Mouse (Mus musculus) liver, embryonic 16.5 days (tissue): ENCODE data around the gene Slit3. TPM values are rescaled to one million over a fixed set of nuclear protein-coding genes. Genes with fewer than 3 reads are reported as not detected.

Experiments
- ATAC-seq: fragments of 200-750 bp; cut with Nextera tagmentation; 2 replicates; pipeline ENCODE4 v1.8.0; 2017; ENCODE audit warnings: low read depth, mild to moderate bottlenecking, moderate number of reproducible peaks, moderate library complexity
- H3K27ac ChIP-seq: fragments of 300-500 bp; sonication (generic); 2 replicates; pipeline ENCODE4 v1.5.1; 2014; ENCODE audit warnings: mild to moderate bottlenecking, low read length
- H3K27me3 ChIP-seq: fragments of 300-500 bp; sonication (generic); 2 replicates; pipeline ENCODE4 v1.6.1; 2014; ENCODE audit warnings: low read depth, low read length, mixed read lengths; ENCODE audit not compliant: control insufficient read depth, insufficient read depth
- H3K36me3 ChIP-seq: fragments of 300-500 bp; sonication (generic); 2 replicates; pipeline ENCODE4 v1.6.1; 2014; ENCODE audit warnings: mild to moderate bottlenecking; ENCODE audit not compliant: control insufficient read depth, insufficient read depth
- H3K4me1 ChIP-seq: fragments of 300-500 bp; sonication (generic); 2 replicates; pipeline ENCODE4 v1.6.1; 2014; ENCODE audit warnings: low read depth, low read length, mixed read lengths; ENCODE audit not compliant: control insufficient read depth
- H3K4me2 ChIP-seq: fragments of 300-500 bp; sonication (generic); 2 replicates; pipeline ENCODE4 v1.6.1; 2014; ENCODE audit warnings: low read depth, low read length, mixed read lengths
- H3K4me3 ChIP-seq: fragments of 300-500 bp; sonication (generic); 2 replicates; pipeline ENCODE4 v1.5.1; 2014; ENCODE audit warnings: low read depth, mild to moderate bottlenecking, low read length
- H3K9ac ChIP-seq: fragments of 300-500 bp; sonication (generic); 2 replicates; pipeline ENCODE4 v1.6.1; 2014; ENCODE audit warnings: low read depth, low read length
- H3K9me3 ChIP-seq: fragments of 300-500 bp; sonication (generic); replicated peaks from 2 replicates; pipeline ENCODE4 v1.6.1; 2016; ENCODE audit warnings: low read length; ENCODE audit not compliant: control insufficient read depth
- WGBS: fragments of 180-500 bp; shearing (Covaris S2); extraction: QIAGEN DNeasy Blood & Tissue Kit; methylation state at CpG from one replicate; pipeline ENCODE4 v1.1.7; 2014; ENCODE audit not compliant: insufficient replicate concordance; 5-methylcytosine and 5-hydroxymethylcytosine counted together
- polyA plus RNA-seq: library from polyadenylated mRNA; unstranded; fragments of >200 nt; fragmentation: Nextera tagmentation; extraction: Ambion mirVana; gene quantifications from 2 replicates; pipeline ENCODE4 v1.2.1, GENCODE M21; 2015

The Slit3 gene
- polyA plus RNA-seq, 1 experiment from 2014 or later, result 0.22 TPM

DNA sequence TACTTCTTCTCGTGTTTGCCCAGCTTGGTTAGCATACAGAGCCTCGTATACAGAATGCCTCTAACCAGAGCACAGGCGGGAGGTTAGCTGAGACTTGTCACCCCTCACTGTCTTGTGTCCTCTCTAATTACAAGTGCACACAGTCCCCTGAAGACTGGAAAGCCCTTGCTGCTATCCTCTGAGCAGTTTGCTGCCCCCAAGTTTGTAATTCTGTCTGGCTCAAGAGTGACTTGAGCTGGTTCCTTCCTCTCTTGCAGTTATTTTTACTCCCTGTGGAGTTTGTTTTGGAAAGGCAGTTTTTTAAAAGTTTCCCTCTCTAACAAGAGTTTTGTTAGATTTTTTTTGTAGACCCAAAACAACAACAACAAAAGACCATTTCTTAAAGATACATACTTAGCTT, 285.0 kb downstream of the Slit3 start:
- no peak for ATAC-seq
- no peak overlapping the region for H3K4me2 ChIP-seq
- H3K4me1 ChIP-seq, result no peaks in the 10 kb centered on the region
- no peak overlapping the region for H3K4me3 ChIP-seq
- no peaks in the 10 kb centered on the region for H3K27me3 ChIP-seq
- H3K27ac ChIP-seq, result no peak overlapping the region
- WGBS, result 37% methylated on average over 3 of the region's 3 CpGs
- no peaks in the 10 kb centered on the region for H3K36me3 ChIP-seq
- no peaks in the 10 kb centered on the region for H3K9me3 ChIP-seq
- no peak overlapping the region for H3K9ac ChIP-seq

DNA sequence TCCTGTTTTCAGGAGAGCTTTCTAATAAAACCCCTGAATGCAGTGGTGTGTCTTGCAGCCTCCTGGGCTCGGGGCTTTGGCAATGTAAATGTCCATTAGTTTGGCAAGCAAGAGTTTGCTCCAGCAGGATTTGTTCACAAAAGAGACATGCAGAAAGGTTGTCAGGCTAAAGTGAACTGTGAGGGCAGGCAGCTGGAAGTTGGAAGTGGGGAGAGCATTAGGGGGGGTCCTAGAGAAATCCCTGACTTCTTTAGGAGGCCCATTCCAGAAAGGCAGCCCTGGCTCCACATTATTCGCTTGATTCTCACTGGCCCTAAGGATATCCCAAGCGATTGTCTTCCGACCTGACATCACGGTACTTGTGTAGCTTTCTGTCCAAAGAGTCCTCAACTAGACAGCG, 285.5 kb downstream of the Slit3 start:
- ATAC-seq, result no peak
- Histone ChIP-seq H3K9me3 (no peaks in the 10 kb centered on the region), H3K4me1 (no peaks in the 10 kb centered on the region), H3K27ac (no peak overlapping the region), H3K4me3 (no peak overlapping the region), H3K36me3 (no peaks in the 10 kb centered on the region), H3K9ac (no peak overlapping the region), H3K27me3 (no peaks in the 10 kb centered on the region), H3K4me2 (no peak overlapping the region)
- 62% methylated on average over 6 of the region's 6 CpGs for WGBS

DNA sequence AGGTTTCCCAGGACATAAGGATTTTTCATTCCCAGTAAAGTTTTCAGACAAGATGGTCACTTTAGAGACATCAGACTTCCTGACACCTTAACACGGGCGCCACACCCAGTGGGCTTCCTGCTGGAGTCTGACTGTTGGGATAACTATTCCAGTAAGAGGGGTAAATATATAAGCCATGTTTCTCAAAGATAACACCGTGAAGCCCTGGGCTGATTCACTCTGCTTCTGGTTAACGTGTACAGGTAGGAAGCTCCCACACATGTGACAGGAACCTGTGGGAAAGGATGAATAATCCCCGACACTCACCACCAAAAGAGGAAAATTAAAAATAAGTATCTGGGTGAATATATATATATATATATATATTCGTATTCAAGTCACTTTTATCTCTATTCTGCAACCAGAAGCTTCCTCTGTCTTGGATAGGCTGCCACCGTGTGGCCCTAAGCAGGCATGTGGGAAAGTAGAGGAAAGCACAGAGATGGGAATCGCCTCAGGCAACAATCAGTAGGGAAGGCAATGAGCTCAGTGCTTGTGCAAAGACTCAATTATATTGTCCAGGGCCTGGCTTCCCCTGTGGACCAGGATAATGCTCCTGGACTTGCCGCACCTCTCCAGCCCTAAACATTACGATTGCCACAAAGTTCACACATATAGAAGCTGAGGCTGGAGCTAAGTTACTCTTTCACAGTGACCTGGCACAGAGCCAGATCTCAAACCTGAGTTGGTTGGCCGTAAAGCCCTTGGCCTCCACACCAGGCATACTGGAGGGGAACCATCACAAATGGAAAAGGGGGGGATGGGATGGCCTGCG, 286.5 kb downstream of the Slit3 start:
- no peak overlapping the region for H3K27ac ChIP-seq
- H3K4me3 ChIP-seq, result no peak overlapping the region
- 38% methylated on average over 12 of the region's 12 CpGs for WGBS
- no peak overlapping the region for H3K9ac ChIP-seq
- H3K36me3 ChIP-seq, result no peaks in the 10 kb centered on the region
- H3K4me1 ChIP-seq, result no peaks in the 10 kb centered on the region
- H3K4me2 ChIP-seq, result no peak overlapping the region
- H3K27me3 ChIP-seq, result no peaks in the 10 kb centered on the region
- no peak for ATAC-seq
- H3K9me3 ChIP-seq, result no peaks in the 10 kb centered on the region

DNA sequence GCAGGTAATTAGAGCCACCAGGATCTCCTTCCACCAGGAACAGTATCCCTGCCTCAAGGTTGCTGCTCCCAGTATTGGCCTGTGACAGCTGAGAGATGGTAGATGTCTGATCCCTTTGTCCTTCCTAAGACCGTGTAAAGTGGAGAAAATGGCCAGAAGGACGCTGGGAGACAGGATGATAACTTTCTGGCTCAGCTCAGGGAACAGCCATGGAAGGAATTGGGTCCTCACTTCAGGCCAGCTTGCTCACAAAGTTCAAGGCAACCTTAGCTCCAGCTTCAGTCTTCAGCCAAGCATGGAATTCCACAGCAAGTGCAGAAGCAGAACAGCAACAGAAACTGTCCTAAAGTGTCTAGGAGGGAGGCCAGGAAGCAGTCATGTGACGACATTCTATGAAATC, 289.4 kb downstream of the Slit3 start:
- no peak overlapping the region for H3K4me3 ChIP-seq
- H3K4me2 ChIP-seq, result no peak overlapping the region
- H3K9ac ChIP-seq, result no peak overlapping the region
- no peaks in the 10 kb centered on the region for H3K4me1 ChIP-seq
- no peaks in the 10 kb centered on the region for H3K27me3 ChIP-seq
- no peak overlapping the region for H3K27ac ChIP-seq
- no peaks in the 10 kb centered on the region for H3K9me3 ChIP-seq
- 52% methylated on average over 3 of the region's 3 CpGs for WGBS
- H3K36me3 ChIP-seq, result no peaks in the 10 kb centered on the region
- ATAC-seq, result no peak

DNA sequence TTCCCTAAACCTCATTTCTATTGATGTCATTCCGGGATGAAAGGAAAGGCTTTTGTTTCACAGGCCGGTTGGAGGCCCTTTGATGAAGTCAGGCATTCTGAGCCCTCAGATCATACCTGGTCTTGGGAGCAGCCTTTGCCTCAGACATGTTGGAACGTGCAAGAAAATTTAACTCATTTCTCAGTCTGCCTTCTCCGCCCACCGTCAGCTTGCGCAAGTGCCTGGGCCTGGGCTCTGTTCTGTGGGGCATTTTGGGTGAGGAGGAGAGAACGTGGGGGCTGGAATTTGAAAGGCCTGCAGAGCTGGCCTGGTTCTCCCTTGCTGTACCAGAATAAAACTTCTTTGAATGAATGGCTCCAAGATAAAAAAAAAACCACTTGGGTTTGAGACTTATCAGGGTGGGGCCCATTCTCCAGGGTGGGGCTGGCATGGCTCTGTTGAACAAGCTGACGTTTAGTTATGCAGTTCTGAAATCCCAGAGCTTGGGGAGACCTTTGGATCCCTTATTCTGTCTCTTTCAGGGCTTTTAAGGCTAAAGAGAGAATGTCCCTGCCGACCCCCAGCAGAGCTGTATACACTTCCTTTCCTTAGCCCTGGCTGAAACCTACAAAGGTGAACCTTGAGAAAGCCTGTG, 294.9 kb downstream of the Slit3 start:
- Histone ChIP-seq H3K4me1 (no peaks in the 10 kb centered on the region), H3K4me3 (no peak overlapping the region), H3K27ac (no peak overlapping the region), H3K27me3 (no peaks in the 10 kb centered on the region), H3K9me3 (no peaks in the 10 kb centered on the region), H3K9ac (no peak overlapping the region), H3K4me2 (no peak overlapping the region), H3K36me3 (no peaks in the 10 kb centered on the region)
- 57% methylated on average over 9 of the region's 9 CpGs for WGBS
- no peak for ATAC-seq

GRCm38 (mm10) chr11:35416402-35417093, 295.5 kb downstream of the Slit3 start:
- H3K4me1 ChIP-seq, result no peaks in the 10 kb centered on the region
- H3K4me3 ChIP-seq, result no peak overlapping the region
- H3K27me3 ChIP-seq, result no peaks in the 10 kb centered on the region
- H3K9ac ChIP-seq, result no peak overlapping the region
- H3K36me3 ChIP-seq, result no peaks in the 10 kb centered on the region
- 71% methylated on average over 14 of the region's 14 CpGs for WGBS
- H3K9me3 ChIP-seq, result no peaks in the 10 kb centered on the region
- H3K4me2 ChIP-seq, result no peak overlapping the region
- no peak overlapping the region for H3K27ac ChIP-seq
- ATAC-seq, result no peak

DNA sequence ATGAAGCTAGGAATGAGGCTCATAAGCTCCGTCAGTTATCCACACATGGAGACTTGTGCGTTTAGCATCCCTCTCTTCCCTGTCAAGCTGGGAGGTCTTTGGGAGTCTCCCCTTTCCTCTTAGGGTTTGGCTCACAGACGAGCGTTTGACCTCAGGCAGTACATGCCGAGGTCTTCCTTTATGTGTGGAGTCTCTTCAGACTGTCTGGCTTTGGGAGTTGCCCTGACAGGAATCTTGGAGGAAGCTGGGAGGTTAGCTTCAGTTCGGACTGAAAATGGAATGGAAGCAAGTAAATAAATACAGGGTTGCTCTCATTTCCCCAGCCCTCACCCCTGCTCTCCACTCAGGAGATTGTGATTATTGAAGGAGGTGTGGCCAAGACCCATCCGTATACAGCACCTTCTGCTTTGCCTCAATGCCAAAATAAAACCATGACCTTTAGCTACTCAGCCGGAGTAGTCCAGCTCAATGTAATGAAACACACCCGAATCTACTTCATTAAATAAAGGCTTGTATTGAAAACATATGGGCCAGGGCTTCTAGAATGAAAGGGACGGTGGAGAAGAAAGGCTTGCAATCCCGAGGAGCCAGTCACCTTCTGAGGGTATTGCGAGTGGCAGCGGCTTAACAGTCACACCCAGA, 297.0 kb downstream of the Slit3 start:
- no peak overlapping the region for H3K27ac ChIP-seq

DNA sequence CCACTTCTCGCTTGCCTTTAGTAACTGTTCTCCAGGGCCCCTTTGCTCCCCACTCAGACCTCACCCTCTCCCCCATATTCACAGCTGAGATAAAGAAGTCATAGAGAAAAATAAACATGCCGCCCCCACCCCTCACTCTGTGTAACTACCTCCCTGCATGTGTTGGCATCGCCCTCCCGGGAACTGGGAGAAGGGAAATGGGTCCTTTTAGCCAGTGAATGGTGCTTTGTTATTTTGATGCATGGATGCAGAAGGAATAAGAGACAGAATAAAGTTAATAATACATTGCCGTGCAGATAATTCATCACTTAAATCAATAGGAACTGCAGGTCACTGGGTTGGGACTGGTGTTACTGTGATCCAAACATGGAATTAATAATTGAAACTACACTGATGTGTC, 298.0 kb downstream of the Slit3 start:
- no peaks in the 10 kb centered on the region for H3K36me3 ChIP-seq
- H3K9ac ChIP-seq, result no peak overlapping the region
- 66% methylated on average over 5 of the region's 5 CpGs for WGBS
- no peaks in the 10 kb centered on the region for H3K4me1 ChIP-seq
- ATAC-seq, result no peak
- H3K27ac ChIP-seq, result no peak overlapping the region
- H3K9me3 ChIP-seq, result no peaks in the 10 kb centered on the region
- no peak overlapping the region for H3K4me3 ChIP-seq
- no peaks in the 10 kb centered on the region for H3K27me3 ChIP-seq
- no peak overlapping the region for H3K4me2 ChIP-seq

More for the DNA sequence above, 297.0 kb downstream of the Slit3 start:
- no peaks in the 10 kb centered on the region for H3K4me1 ChIP-seq
- no peaks in the 10 kb centered on the region for H3K36me3 ChIP-seq
- no peak overlapping the region for H3K9ac ChIP-seq
- H3K4me2 ChIP-seq, result no peak overlapping the region
- no peaks in the 10 kb centered on the region for H3K9me3 ChIP-seq
- no peaks in the 10 kb centered on the region for H3K27me3 ChIP-seq
- H3K4me3 ChIP-seq, result no peak overlapping the region
- WGBS, result 58% methylated on average over 13 of the region's 13 CpGs
- no peak for ATAC-seq
